Mouse (Mus musculus) hindbrain, embryonic 13.5 days (tissue): ENCODE data around the gene Ddit4. TPM values are rescaled to one million over a fixed set of nuclear protein-coding genes. Genes with fewer than 3 reads are reported as not detected.

Experiments
- ATAC-seq: fragments of 200-750 bp; cut with Nextera tagmentation; 2 replicates; pipeline ENCODE4 v1.8.0; 2017; ENCODE audit warnings: moderate TSS enrichment; ENCODE audit not compliant: low FRiP score
- H3K27ac ChIP-seq: fragments of 300-500 bp; sonication (generic); 2 replicates; pipeline ENCODE4 v1.5.1; 2015; ENCODE audit warnings: inconsistent platforms, mild to moderate bottlenecking, moderate library complexity
- H3K27me3 ChIP-seq: fragments of 300-500 bp; sonication (generic); 2 replicates; pipeline ENCODE4 v1.6.1; 2015; ENCODE audit warnings: mild to moderate bottlenecking, inconsistent platforms
- H3K36me3 ChIP-seq: fragments of 300-500 bp; sonication (generic); 2 replicates; pipeline ENCODE4 v1.6.1; 2015; ENCODE audit warnings: mild to moderate bottlenecking, inconsistent platforms
- H3K4me1 ChIP-seq: fragments of 300-500 bp; sonication (generic); replicated peaks from 2 replicates; pipeline ENCODE4 v1.6.1; 2015; ENCODE audit warnings: inconsistent platforms
- H3K4me2 ChIP-seq: fragments of 300-500 bp; sonication (generic); 2 replicates; pipeline ENCODE4 v1.6.1; 2015; ENCODE audit warnings: inconsistent platforms, mild to moderate bottlenecking, moderate library complexity
- H3K4me3 ChIP-seq: fragments of 300-500 bp; sonication (generic); 2 replicates; pipeline ENCODE4 v1.5.1; 2015; ENCODE audit warnings: mild to moderate bottlenecking, inconsistent platforms
- H3K9ac ChIP-seq: fragments of 300-500 bp; sonication (generic); 2 replicates; pipeline ENCODE4 v1.6.1; 2015; ENCODE audit warnings: mild to moderate bottlenecking, inconsistent platforms
- H3K9me3 ChIP-seq: fragments of 300-500 bp; sonication (generic); 2 replicates; pipeline ENCODE4 v1.6.1; 2016; ENCODE audit warnings: inconsistent platforms
- WGBS: fragments of 180-500 bp; shearing (Covaris S2); methylation state at CpG from one replicate; pipeline ENCODE4 v1.1.7; 2015; 5-methylcytosine and 5-hydroxymethylcytosine counted together
- polyA plus RNA-seq: library from polyadenylated mRNA; unstranded; fragments of >200 nt; fragmentation: Nextera tagmentation; extraction: Ambion mirVana; gene quantifications from 2 replicates; pipeline ENCODE4 v1.2.1, GENCODE M21; 2015

Ddit4 gene
- polyA plus RNA-seq, 1 experiment from 2014 or later, result 69.6 TPM

DNA sequence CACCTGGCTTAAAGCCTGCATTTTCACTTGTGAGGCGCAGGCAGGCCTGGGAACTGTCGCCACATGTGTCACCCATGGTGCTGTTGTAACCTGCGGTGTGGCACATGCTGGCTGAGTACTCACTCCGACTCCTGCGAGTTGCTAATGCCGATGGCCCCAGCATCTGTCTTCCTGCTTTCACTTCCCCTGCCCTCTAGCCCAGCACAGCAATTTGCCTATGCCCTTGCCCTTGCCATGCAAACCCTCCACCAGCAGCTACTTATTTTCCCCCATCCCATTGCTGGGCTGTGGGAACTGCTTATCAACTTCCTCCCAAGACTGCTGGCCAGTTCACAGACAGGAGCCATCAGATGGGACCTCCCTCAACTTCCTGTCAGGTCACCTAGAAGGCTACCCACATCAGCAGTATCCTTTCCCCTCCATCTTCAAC is 29.2 kb upstream of the Ddit4 start:
- peaks cover 19% of the 10 kb centered on the region for H3K36me3 ChIP-seq
- no peak overlapping the region for H3K27ac ChIP-seq
- no peak overlapping the region for H3K4me3 ChIP-seq
- no peaks in the 10 kb centered on the region for H3K27me3 ChIP-seq
- 91% methylated on average over 6 of the region's 6 CpGs for WGBS
- peaks cover 25% of the 10 kb centered on the region for H3K4me1 ChIP-seq
- H3K4me2 ChIP-seq, result no peak overlapping the region
- no peak overlapping the region for H3K9ac ChIP-seq
- H3K9me3 ChIP-seq, result no peaks in the 10 kb centered on the region
- ATAC-seq, result no peak

GRCm38 (mm10) chr10:59978873-59979743 is 27.5 kb upstream of the Ddit4 start:
- 45% methylated on average over 11 of the region's 11 CpGs for WGBS
- Histone ChIP-seq H3K4me1 (peaks cover 35% of the 10 kb centered on the region), H3K27me3 (no peaks in the 10 kb centered on the region), H3K4me3 (no peak overlapping the region), H3K9me3 (no peaks in the 10 kb centered on the region), H3K9ac (no peak overlapping the region), H3K4me2 (no peak overlapping the region), H3K36me3 (peaks cover 5% of the 10 kb centered on the region; the same call in 1 of the 2 replicates), H3K27ac (peak overlapping the region; percentile 74)
- ATAC-seq, result peak; percentile 39; the same call in 1 of the 2 replicates

GRCm38 (mm10) chr10:59978401-59978800 is 26.8 kb upstream of the Ddit4 start:
- no peak for ATAC-seq
- H3K27me3 ChIP-seq, result no peaks in the 10 kb centered on the region
- H3K4me3 ChIP-seq, result no peak overlapping the region
- peak overlapping the region; percentile 74 for H3K27ac ChIP-seq
- H3K36me3 ChIP-seq, result 0 out of 2 replicates have a peak, but pooled peaks cover under 1% of the 10 kb centered on the region
- no peak overlapping the region for H3K9ac ChIP-seq
- 73% methylated on average over 2 of the region's 2 CpGs for WGBS
- H3K4me1 ChIP-seq, result peaks cover 42% of the 10 kb centered on the region
- H3K4me2 ChIP-seq, result no peak overlapping the region
- no peaks in the 10 kb centered on the region for H3K9me3 ChIP-seq

- no peak overlapping the region for H3K4me2 ChIP-seq
- no peaks in the 10 kb centered on the region for H3K9me3 ChIP-seq
- H3K27ac ChIP-seq, result peak overlapping the region; percentile 74
- no peaks in the 10 kb centered on the region for H3K27me3 ChIP-seq
- no peak overlapping the region for H3K9ac ChIP-seq
- H3K4me3 ChIP-seq, result no peak overlapping the region
- no peak for ATAC-seq
- no peaks in the 10 kb centered on the region for H3K36me3 ChIP-seq
- 90% methylated on average over 5 of the region's 5 CpGs for WGBS
- peaks cover 46% of the 10 kb centered on the region for H3K4me1 ChIP-seq
These were observed 26.2 kb upstream of the Ddit4 start for GRCm38 (mm10) chr10:59977715-59978343.

GRCm38 (mm10) chr10:59977141-59977540 is 25.5 kb upstream of the Ddit4 start:
- WGBS, result 59% methylated on average over 2 of the region's 4 CpGs
- no peak for ATAC-seq
- H3K27ac ChIP-seq, result no peak overlapping the region
- H3K9ac ChIP-seq, result no peak overlapping the region
- no peak overlapping the region for H3K4me2 ChIP-seq
- H3K36me3 ChIP-seq, result no peaks in the 10 kb centered on the region
- peaks cover 50% of the 10 kb centered on the region for H3K4me1 ChIP-seq
- H3K9me3 ChIP-seq, result no peaks in the 10 kb centered on the region
- no peak overlapping the region for H3K4me3 ChIP-seq
- H3K27me3 ChIP-seq, result no peaks in the 10 kb centered on the region

GRCm38 (mm10) chr10:59974786-59975185 is 23.2 kb upstream of the Ddit4 start:
- H3K9me3 ChIP-seq, result no peaks in the 10 kb centered on the region
- no peak overlapping the region for H3K4me2 ChIP-seq
- H3K27ac ChIP-seq, result peak overlapping the region; percentile 53; the same call in 1 of the 2 replicates
- H3K9ac ChIP-seq, result no peak overlapping the region
- no peaks in the 10 kb centered on the region for H3K36me3 ChIP-seq
- no peaks in the 10 kb centered on the region for H3K27me3 ChIP-seq
- H3K4me3 ChIP-seq, result no peak overlapping the region
- peaks cover 63% of the 10 kb centered on the region for H3K4me1 ChIP-seq
- 40% methylated on average over 3 of the region's 3 CpGs for whole genome bisulfite sequencing
- no peak for ATAC-seq

DNA sequence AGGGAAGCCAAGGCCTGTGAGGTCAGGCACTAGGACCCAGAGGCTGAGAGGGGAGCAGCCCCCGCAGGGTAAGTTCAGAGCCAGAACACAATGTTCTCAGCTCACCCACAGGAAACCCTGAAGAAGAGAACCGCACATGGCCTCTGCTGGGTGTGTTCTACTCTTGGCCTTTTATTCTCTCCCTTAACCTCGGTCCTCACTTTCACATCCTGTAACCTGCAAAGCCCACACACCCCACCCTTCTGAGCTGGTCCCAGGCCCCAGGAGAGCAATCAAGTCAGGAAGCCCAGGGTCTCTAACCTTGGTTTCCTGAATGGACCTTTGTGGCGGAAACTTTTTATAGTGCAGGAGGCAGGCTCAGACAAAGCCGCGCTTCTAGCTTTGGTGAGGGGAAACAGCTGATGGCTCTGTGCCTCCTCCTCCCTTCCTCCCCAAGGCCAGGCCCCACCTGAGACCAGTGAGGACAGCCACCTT is 22.6 kb upstream of the Ddit4 start:
- H3K9me3 ChIP-seq, result no peaks in the 10 kb centered on the region
- H3K27ac ChIP-seq, result peak overlapping the region; percentile 53; the same call in 1 of the 2 replicates
- H3K4me2 ChIP-seq, result no peak overlapping the region
- H3K27me3 ChIP-seq, result no peaks in the 10 kb centered on the region
- 15% methylated on average over 6 of the region's 6 CpGs for WGBS
- ATAC-seq, result no peak
- H3K4me3 ChIP-seq, result no peak overlapping the region
- H3K9ac ChIP-seq, result no peak overlapping the region
- H3K4me1 ChIP-seq, result peaks cover 60% of the 10 kb centered on the region
- H3K36me3 ChIP-seq, result no peaks in the 10 kb centered on the region

DNA sequence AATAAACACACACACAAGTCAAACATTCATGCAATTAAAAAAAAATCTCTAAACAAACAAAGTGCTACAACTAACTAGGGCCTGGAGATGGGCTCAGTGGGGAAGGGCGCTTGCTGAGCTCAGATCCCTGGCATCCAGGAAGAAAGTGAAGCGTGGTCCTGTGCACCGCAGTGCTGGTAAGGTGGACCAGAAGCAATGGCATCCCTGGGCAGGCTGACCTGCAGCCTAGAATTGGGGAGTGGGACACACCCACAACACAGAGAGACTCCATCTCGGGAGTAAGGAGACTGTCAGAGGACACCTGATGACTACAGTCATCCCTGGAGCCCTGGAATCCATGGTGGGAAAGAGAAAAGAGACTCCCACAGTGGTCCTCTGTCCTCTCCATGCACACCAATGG is 21.8 kb upstream of the Ddit4 start:
- Histone ChIP-seq H3K9ac (no peak overlapping the region), H3K4me1 (peaks cover 52% of the 10 kb centered on the region), H3K36me3 (no peaks in the 10 kb centered on the region), H3K27me3 (no peaks in the 10 kb centered on the region), H3K27ac (0 out of 2 replicates have a peak overlapping the region, but pooled peaks have one; percentile 53), H3K9me3 (no peaks in the 10 kb centered on the region), H3K4me2 (no peak overlapping the region), H3K4me3 (no peak overlapping the region)
- WGBS, result 80% methylated on average over 4 of the region's 4 CpGs
- no peak for ATAC-seq

DNA sequence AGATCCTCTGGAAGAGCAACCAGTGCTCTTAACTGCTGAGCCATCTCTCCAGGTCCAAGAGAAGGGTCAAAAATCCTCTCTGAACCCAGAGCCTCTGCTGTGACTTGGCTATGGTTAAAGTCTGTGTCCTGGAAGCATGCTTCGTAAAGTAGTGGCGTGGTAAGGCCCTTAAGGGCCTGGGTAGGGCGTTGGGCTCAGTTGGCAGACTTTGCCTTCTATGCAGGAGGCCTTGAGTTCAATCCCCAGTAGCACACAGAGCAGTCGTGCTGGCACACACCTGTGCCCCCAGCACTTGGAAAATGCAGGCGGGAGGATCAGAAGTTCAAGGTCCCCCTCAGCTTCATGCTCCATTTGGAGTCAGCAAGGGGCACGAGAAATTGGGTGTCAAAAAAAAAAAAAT is 21.4 kb upstream of the Ddit4 start:
- ATAC-seq, result no peak
- Histone ChIP-seq H3K4me1 (peaks cover 48% of the 10 kb centered on the region), H3K9me3 (no peaks in the 10 kb centered on the region), H3K4me2 (no peak overlapping the region), H3K27me3 (no peaks in the 10 kb centered on the region), H3K36me3 (no peaks in the 10 kb centered on the region), H3K4me3 (no peak overlapping the region), H3K9ac (no peak overlapping the region), H3K27ac (peak overlapping the region; percentile 25; the same call in 1 of the 2 replicates)
- WGBS, result 76% methylated on average over 6 of the region's 6 CpGs

GRCm38 (mm10) chr10:59972534-59972933 is 20.9 kb upstream of the Ddit4 start:
- Histone ChIP-seq H3K4me3 (no peak overlapping the region), H3K9me3 (no peaks in the 10 kb centered on the region), H3K9ac (no peak overlapping the region), H3K4me2 (no peak overlapping the region), H3K36me3 (no peaks in the 10 kb centered on the region), H3K27ac (peak overlapping the region; percentile 25), H3K4me1 (peaks cover 44% of the 10 kb centered on the region), H3K27me3 (no peaks in the 10 kb centered on the region)
- 25% methylated on average over 2 of the region's 2 CpGs for WGBS
- no peak for ATAC-seq

DNA sequence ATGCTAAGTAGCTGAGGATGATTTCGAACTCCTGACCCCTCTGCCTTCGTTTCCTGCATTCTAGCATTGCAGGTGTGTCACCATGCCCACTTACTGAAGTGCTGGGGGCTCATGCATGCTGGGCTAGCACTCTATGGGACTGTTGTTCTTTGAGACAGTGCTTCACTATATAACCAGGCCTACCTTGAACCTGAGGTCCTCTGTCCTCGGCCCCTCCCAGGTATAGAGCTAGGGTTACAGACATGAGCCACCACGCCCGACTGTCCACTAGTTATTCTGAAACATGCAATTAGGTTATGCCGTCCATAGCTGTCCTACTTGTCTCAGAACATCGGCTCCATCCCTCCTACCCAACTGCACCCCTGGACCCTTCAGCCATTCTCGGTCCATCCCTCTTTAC is 20.2 kb upstream of the Ddit4 start:
- Histone ChIP-seq H3K9me3 (no peaks in the 10 kb centered on the region), H3K27ac (no peak overlapping the region), H3K9ac (no peak overlapping the region), H3K4me2 (no peak overlapping the region), H3K4me1 (peaks cover 42% of the 10 kb centered on the region), H3K36me3 (no peaks in the 10 kb centered on the region), H3K4me3 (no peak overlapping the region), H3K27me3 (no peaks in the 10 kb centered on the region)
- WGBS, result 93% methylated on average over 8 of the region's 8 CpGs
- ATAC-seq, result no peak

DNA sequence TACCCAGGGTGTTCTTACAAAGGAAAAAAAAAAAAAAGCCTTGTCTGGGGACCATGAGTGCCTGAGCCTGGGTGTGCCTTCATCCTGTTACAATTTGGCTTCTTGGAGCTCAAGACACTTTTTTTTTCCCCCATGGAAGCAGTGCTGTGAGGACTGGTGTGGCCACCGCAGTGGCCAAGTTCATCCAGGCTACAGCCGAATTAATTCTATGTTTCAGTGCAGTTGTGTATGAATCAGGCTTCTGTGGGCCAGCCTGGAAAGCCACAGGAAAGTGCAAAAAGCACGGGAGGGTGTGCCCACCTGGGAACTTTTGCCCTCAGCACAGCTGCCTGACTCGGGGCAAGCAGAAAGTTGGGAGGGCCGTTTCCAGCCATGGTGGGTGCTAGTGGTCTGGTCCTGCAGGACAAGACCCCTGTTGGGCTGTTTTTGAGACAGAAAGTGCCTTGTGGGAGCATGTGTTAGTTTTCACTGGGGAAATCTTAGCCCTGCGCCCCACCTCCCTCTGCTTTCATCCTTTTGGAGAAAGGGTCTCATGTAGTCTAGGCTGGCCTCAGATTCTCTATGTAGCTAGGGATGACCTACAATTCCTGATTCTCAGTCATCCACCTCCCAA is 18.9 kb upstream of the Ddit4 start:
- Histone ChIP-seq H3K4me1 (peaks cover 48% of the 10 kb centered on the region), H3K27ac (peak overlapping the region; percentile 95), H3K36me3 (no peaks in the 10 kb centered on the region), H3K27me3 (no peaks in the 10 kb centered on the region), H3K9me3 (no peaks in the 10 kb centered on the region), H3K4me2 (peak overlapping the region; percentile 68), H3K4me3 (peak overlapping the region; percentile 51), H3K9ac (peak overlapping the region; percentile 85)
- WGBS, result 26% methylated on average over 6 of the region's 6 CpGs
- no peak for ATAC-seq
